Mouse (Mus musculus) liver, postnatal 0 days (tissue): ENCODE measurements around the gene Kif2c. TPM values are rescaled to one million over a fixed set of nuclear protein-coding genes. Genes with fewer than 3 reads are reported as not detected.
A peak's percentile ranks its signal among the peaks of the same experiment; 100 is the strongest.

Experiments
- ATAC-seq: fragments of 200-750 bp; cut with Nextera tagmentation; 2 replicates; pipeline ENCODE4 v1.8.0; 2017; ENCODE audit warnings: mild to moderate bottlenecking, moderate library complexity
- DNase-seq: peaks from one replicate; pipeline ENCODE4 v3.0.0-alpha.2; 2016
- H3K27ac ChIP-seq: fragments of 300-500 bp; sonication (generic); 2 replicates; pipeline ENCODE4 v1.5.1; 2014; ENCODE audit warnings: antibody characterized with exemption, moderate library complexity, mild to moderate bottlenecking, low read depth
- H3K27me3 ChIP-seq: fragments of 300-500 bp; sonication (generic); 2 replicates; pipeline ENCODE4 v1.6.1; 2014; ENCODE audit warnings: low read length, control low read depth, mixed read lengths; ENCODE audit not compliant: insufficient read depth
- H3K36me3 ChIP-seq: fragments of 300-500 bp; sonication (generic); replicated peaks from 2 replicates; pipeline ENCODE4 v1.6.1; 2014; ENCODE audit warnings: mild to moderate bottlenecking, control low read depth, low read length, moderate library complexity, mixed read lengths; ENCODE audit not compliant: insufficient read depth
- H3K4me1 ChIP-seq: fragments of 300-500 bp; sonication (generic); 2 replicates; pipeline ENCODE4 v1.6.1; 2014; ENCODE audit warnings: antibody characterized with exemption, mild to moderate bottlenecking, control low read depth; ENCODE audit not compliant: insufficient read depth
- H3K4me2 ChIP-seq: fragments of 300-500 bp; sonication (generic); 2 replicates; pipeline ENCODE4 v1.6.1; 2014; ENCODE audit warnings: low read depth, mild to moderate bottlenecking, low read length, moderate library complexity, mixed read lengths
- H3K4me3 ChIP-seq: fragments of 300-500 bp; sonication (generic); 2 replicates; pipeline ENCODE4 v1.5.1; 2014; ENCODE audit warnings: low read depth, low read length
- H3K9ac ChIP-seq: fragments of 300-500 bp; sonication (generic); replicated peaks from 2 replicates; pipeline ENCODE4 v1.6.1; 2014; ENCODE audit warnings: mild to moderate bottlenecking, moderate library complexity
- H3K9me3 ChIP-seq: fragments of 300-500 bp; sonication (generic); 2 replicates; pipeline ENCODE4 v1.6.1; 2016; ENCODE audit warnings: mild to moderate bottlenecking, control low read depth, low read length, mixed read lengths
- CTCF ChIP-seq: sonication (generic); IDR thresholded peaks from 2 replicates; pipeline ENCODE4 v1.5.1; 2016; ENCODE audit warnings: antibody characterized with exemption, low read depth
- EP300 ChIP-seq: IDR thresholded peaks from 2 replicates; pipeline ENCODE4 v1.6.1; 2016; ENCODE audit warnings: antibody characterized with exemption, low read depth, mild to moderate bottlenecking
- WGBS: fragments of 180-500 bp; shearing (Covaris S2); extraction: QIAGEN DNeasy Blood & Tissue Kit; methylation state at CpG from one replicate; pipeline ENCODE4 v1.1.7; 2014; ENCODE audit not compliant: insufficient replicate concordance; 5-methylcytosine and 5-hydroxymethylcytosine counted together
- polyA plus RNA-seq: library from polyadenylated mRNA; unstranded; fragments of >200 nt; fragmentation: Nextera tagmentation; extraction: Ambion mirVana; gene quantifications from 2 replicates; pipeline ENCODE4 v1.2.1, GENCODE M21; 2015

Kif2c gene
- polyA plus RNA-seq, 1 experiment from 2014 or later, result 11.8 TPM

DNA sequence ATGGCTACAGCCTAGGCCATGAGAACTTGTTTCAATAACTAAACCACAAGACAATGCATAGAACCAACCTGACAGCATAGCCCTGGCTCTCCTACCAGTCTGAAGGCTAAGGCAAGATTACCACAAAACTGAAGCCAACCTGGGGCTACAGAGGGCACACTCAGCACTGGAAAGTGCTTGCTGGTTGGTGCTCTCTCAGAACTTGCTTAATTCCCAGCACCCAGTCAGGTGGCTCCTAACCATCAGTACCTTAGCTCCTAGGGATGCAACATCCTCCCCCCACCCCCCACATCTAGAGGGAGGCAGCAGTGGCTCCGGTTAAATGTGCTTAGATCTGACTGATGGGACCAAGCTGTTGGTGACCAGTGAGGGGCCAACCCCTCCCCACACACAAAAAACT lies 31.0 kb downstream of the Kif2c start:
- H3K4me1 ChIP-seq, result peaks cover 10% of the 10 kb centered on the region; the same call in 1 of the 2 replicates
- H3K4me3 ChIP-seq, result no peak overlapping the region
- H3K27me3 ChIP-seq, result no peaks in the 10 kb centered on the region
- peaks cover 40% of the 10 kb centered on the region for H3K36me3 ChIP-seq
- H3K4me2 ChIP-seq, result no peak overlapping the region
- no peak overlapping the region for H3K9ac ChIP-seq
- no peak for TF ChIP-seq EP300
- TF ChIP-seq CTCF, result no peak
- ATAC-seq, result no peak
- 90% methylated on average over 1 of the region's 1 CpGs for WGBS
- no peak for DNase-seq
- H3K27ac ChIP-seq, result no peak overlapping the region
- no peaks in the 10 kb centered on the region for H3K9me3 ChIP-seq

- Histone ChIP-seq H3K4me1 (peaks cover 10% of the 10 kb centered on the region; the same call in 1 of the 2 replicates), H3K36me3 (peaks cover 40% of the 10 kb centered on the region), H3K27me3 (no peaks in the 10 kb centered on the region), H3K4me2 (no peak overlapping the region), H3K4me3 (no peak overlapping the region), H3K27ac (no peak overlapping the region), H3K9me3 (no peaks in the 10 kb centered on the region), H3K9ac (no peak overlapping the region)
- DNase-seq, result no peak
- TF ChIP-seq CTCF (no peak), EP300 (no peak)
- WGBS, result 82% methylated on average over 6 of the region's 6 CpGs
- no peak for ATAC-seq
These were observed 32.2 kb downstream of the Kif2c start for GRCm38 (mm10) chr4:117150212-117150733.

- no peak overlapping the region for H3K4me3 ChIP-seq
- H3K4me2 ChIP-seq, result no peak overlapping the region
- peaks cover 40% of the 10 kb centered on the region for H3K36me3 ChIP-seq
- peaks cover 10% of the 10 kb centered on the region; the same call in 1 of the 2 replicates for H3K4me1 ChIP-seq
- TF ChIP-seq CTCF (no peak), EP300 (no peak)
- DNase-seq, result no peak
- no peak overlapping the region for H3K9ac ChIP-seq
- H3K9me3 ChIP-seq, result no peaks in the 10 kb centered on the region
- no peaks in the 10 kb centered on the region for H3K27me3 ChIP-seq
- ATAC-seq, result no peak
- H3K27ac ChIP-seq, result no peak overlapping the region
- 64% methylated on average over 6 of the region's 6 CpGs for WGBS
These were observed 32.9 kb downstream of the Kif2c start for GRCm38 (mm10) chr4:117149291-117150211.

GRCm38 (mm10) chr4:117148815-117149214 lies 33.6 kb downstream of the Kif2c start:
- Histone ChIP-seq H3K4me2 (no peak overlapping the region), H3K4me1 (peaks cover 6% of the 10 kb centered on the region; the same call in 1 of the 2 replicates), H3K27ac (no peak overlapping the region), H3K9me3 (no peaks in the 10 kb centered on the region), H3K36me3 (peaks cover 33% of the 10 kb centered on the region), H3K27me3 (no peaks in the 10 kb centered on the region), H3K4me3 (no peak overlapping the region), H3K9ac (no peak overlapping the region)
- 79% methylated on average over 24 of the region's 24 CpGs for WGBS
- ATAC-seq, result no peak
- TF ChIP-seq EP300 (no peak), CTCF (no peak)
- DNase-seq, result no peak

GRCm38 (mm10) chr4:117148047-117148713 lies 34.3 kb downstream of the Kif2c start:
- whole genome bisulfite sequencing, result 81% methylated on average over 18 of the region's 18 CpGs
- TF ChIP-seq EP300 (no peak), CTCF (no peak)
- no peak overlapping the region for H3K9ac ChIP-seq
- H3K4me1 ChIP-seq, result peaks cover 5% of the 10 kb centered on the region; the same call in 1 of the 2 replicates
- H3K4me3 ChIP-seq, result no peak overlapping the region
- H3K9me3 ChIP-seq, result no peaks in the 10 kb centered on the region
- H3K27ac ChIP-seq, result no peak overlapping the region
- no peaks in the 10 kb centered on the region for H3K27me3 ChIP-seq
- H3K4me2 ChIP-seq, result no peak overlapping the region
- DNase-seq, result no peak
- ATAC-seq, result no peak
- peaks cover 27% of the 10 kb centered on the region for H3K36me3 ChIP-seq

DNA sequence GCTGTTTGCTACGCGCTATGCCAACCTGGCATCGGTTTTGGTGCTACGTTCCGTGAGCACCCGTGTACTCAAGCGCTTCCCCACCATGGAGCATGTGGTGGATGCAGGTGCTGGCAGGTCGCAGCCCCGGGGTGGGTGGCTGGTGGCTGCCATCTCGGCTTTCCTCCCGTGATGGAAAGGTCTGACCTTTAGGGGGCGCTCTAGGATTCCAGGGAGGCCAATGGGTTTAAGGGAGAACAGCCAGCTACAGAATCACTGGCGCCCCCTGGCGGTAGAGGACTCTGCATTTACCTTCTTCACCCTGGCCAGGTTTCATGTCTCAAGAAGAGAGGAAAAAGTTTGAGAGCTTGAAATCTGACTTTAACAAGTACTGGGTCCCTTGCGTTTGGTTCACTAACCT lies 36.3 kb downstream of the Kif2c start:
- Histone ChIP-seq H3K4me1 (no peaks in the 10 kb centered on the region), H3K27ac (no peak overlapping the region), H3K27me3 (no peaks in the 10 kb centered on the region), H3K4me2 (no peak overlapping the region), H3K9ac (no peak overlapping the region), H3K36me3 (peaks cover 9% of the 10 kb centered on the region), H3K9me3 (no peaks in the 10 kb centered on the region), H3K4me3 (no peak overlapping the region)
- 36% methylated on average over 15 of the region's 15 CpGs for WGBS
- ATAC-seq (peak; percentile 63), DNase-seq (peak; percentile 94)
- TF ChIP-seq CTCF (peak; percentile 99), EP300 (no peak)
